Mouse (Mus musculus) G1E (cell line): ENCODE measurements around the gene Clstn3.
"Not testable (repeated sequence)": the region's sequence is repeated elsewhere in the genome, so short reads cannot be mapped to it uniquely, and the experiment has no call there.

ENCODE experiments used
- CTCF ChIP-seq: IDR thresholded peaks from 2 replicates; pipeline ENCODE4 v1.5.1; 2012; ENCODE audit warnings: low read depth, low read length, inconsistent platforms, mixed read lengths
- GATA2 ChIP-seq: IDR thresholded peaks from 2 replicates; pipeline ENCODE4 v1.6.1; 2012; ENCODE audit warnings: low read depth, low read length, inconsistent platforms, borderline replicate concordance
- POLR2AphosphoS5 ChIP-seq: IDR thresholded peaks from 2 replicates; pipeline ENCODE4 v1.6.1; 2012; ENCODE audit warnings: low read depth, low read length, inconsistent platforms; ENCODE audit not compliant: insufficient replicate concordance

DNA sequence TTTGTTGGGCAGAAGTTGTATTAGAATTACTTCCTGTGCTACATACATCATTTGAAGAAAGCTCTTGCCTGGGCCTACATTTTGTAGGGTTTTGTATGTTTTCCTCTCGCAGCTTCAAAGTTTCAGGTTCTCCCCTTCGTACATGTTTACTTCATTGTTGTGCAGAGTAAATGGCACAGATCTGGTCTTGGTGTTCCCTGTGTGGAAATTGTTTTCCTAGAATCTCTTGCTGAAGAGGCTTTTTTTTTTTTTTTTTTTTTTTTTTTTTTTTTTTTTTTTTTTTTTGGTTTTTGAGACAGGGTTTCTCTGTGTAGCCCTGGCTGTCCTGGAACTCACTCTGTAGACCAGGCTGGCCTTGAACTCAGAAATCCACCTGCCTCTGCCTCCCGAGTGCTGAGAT lies 69.6 kb downstream of the Clstn3 start:
- TF ChIP-seq CTCF, POLR2AphosphoS5, GATA2: not testable (repeated sequence)
